Mouse (Mus musculus): ENCODE results near the gene E130114P18Rik.

E130114P18Rik gene

DNA sequence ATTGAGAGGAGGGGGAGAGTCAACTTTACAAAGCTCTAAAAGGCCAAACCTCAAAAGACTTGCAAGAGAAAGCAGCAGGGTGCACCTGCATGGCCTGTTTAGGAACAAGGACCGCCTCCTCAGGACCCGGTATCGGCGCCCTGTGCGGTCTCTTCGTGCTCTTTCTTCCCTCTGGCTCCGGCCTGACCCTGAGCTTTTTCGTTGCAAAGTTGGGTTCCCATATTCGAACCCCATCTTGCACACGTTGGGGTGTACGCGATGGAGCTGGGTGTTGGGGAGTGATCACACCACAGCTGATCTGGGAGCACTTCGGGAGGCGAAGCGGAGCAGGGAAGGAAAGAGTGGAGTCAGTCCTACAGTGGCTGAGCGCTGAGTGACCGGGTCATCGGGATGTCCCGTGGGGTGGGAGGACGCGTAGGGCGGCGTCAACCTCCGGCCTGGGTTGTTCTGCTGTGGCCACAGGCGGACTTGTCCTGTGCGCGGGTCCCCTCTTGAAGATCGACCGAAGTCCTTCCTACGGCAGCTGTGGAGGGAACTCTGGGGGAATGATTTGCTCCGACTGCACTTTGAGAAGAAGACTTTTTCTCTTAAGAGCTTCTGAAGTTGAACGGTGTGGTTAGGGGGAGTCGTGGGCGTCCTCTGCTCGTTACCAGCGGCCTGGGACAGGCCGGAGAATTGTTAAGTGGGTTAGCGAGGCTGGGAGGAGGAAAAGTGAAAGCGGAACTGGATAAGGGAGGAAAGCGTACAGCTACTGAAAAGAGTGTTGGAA, 26.2 kb downstream of the E130114P18Rik start:
- peak; percentile 40 for DNase-seq (ENCODE audit: low spot score)

DNA sequence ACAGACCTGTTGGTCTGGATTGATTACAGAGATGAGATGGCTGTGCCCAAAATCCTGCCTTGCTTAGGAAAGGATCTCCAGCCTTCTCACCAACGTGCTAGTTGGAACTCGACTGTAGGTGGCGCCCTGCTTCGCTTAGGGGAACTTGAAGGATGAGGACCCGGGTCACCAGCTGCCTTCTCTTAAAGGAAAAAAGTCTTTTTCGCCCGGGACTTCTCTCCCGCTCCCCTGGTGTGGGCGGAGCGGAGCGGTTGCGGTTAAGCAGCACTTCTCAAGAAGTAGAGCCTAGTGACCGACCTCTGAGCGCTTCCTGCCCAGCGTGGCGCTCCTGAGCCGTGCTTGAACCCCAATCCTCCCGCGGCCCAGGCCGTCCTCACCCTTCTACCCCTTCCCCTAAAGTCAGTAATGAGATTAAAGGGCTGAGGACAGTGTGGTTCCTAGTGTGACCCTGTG, 26.8 kb downstream of the E130114P18Rik start:
- peak; percentile 94 for DNase-seq (ENCODE audit: low spot score)

DNA sequence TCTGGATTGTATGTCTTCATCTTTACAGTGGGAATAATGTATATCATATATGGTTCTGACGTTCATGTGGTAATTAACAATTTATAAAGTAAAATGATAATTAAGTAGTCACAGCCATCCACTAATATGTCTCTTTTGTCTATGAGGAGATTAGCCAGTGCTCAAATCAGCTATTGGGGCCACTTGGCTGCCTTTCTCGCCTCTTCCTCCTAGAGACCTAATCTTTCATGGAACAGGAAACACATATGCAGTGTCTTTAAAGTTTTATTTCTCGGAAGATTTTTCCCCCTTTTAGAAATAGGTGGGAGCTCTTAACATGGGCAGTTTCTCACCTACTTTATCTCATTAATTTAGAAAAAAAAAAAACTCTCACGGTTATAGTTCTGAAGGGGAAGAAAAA, 27.5 kb downstream of the E130114P18Rik start:
- no peak for DNase-seq (ENCODE audit: low spot score)

DNA sequence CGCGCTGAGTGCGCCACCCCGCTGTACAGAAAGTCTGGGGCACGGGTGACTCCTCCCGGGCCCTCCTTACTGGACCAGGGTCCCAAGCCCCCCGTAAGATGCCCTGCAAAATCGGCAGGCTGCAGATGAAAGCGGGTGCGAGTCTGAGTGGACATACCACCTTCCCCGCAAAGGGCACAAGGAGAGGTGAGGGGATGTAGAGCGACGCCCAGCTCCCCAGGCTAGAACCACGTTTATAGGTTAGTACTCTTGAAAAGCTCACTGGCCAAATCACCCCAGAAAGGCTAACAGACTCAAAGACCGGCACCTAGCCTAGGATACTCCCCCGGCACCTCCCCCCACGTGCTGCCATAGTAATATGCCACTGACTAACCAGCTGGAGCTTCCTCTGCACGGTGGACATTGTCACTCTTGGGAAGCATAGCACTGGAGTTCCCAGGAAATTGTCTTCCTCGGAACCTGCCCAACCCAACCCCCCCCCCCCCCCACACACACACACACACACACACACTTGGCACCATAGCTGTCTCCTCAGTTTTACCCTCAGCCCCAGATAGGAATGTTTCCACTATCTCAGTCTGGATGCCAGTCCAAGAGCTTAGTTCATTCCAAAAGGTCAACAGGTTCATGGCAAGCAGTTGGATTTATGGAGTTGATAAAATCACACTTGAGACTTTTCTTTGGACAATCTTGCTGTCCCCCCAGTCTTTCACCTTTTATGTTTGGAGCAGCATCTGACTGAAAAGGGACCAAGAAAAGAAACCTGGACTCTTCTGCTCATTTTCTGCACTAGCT, 31.6 kb downstream of the E130114P18Rik start:
- DNase-seq (ENCODE audit: low spot score) = no peak

DNA sequence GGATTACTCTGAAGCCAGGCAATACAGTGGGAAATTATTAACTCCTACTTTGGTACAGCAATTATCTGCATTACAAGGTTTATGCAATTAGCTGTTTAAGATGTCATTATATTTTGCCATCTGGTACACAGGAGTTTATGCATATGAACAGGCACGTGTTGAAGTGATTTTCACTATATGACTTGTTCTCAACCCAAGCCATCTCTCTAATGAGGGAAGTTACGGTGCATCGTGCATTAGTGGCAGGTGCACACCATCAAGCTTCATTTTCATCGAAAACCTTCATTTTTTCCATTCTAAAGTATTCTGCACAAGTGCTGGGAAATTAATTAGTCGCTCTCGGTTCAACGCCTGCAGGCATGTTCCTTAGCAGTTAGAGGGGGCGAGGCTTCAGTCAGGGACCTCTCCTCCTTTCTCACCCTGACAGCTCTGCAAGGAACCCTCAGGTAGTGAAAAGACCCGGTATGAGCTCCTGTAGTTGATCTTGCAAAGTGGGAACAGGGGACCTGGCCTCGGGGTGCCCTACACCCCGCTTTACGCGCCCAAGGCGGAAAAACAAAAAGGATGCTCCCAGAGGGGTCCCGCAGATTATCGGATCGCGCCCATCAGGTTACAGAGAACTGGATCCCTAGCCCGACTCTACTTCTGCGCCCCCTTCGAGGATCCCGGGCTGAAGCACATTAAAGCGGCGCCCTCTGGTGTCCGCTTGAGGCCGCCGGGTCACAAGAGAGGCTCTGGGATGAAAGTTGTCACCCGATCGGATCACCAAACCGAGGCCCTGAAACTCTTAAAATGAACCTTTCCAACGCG, 32.4 kb downstream of the E130114P18Rik start:
- peak; percentile 81 for DNase-seq (ENCODE audit: low spot score)

DNA sequence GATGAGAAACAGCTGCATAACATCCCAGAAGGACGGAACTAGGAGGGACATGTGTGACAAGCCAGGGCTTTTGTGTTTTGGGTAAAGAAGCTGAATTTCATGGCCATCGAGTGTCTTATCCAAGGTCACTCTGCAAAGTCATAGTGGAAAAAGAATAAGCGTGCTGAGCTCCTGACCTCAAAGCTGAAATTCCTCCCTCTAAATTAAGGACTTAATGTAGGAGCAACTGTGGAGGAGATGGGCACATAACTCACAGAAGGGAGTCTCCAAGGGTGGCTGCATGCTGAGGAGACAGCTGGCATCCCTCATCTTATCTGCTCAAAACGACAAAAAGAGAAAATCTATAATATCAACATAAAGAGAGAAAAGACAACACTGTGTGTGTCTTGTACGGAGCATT, 33.9 kb downstream of the E130114P18Rik start:
- DNase-seq (ENCODE audit: low spot score) = no peak

DNA sequence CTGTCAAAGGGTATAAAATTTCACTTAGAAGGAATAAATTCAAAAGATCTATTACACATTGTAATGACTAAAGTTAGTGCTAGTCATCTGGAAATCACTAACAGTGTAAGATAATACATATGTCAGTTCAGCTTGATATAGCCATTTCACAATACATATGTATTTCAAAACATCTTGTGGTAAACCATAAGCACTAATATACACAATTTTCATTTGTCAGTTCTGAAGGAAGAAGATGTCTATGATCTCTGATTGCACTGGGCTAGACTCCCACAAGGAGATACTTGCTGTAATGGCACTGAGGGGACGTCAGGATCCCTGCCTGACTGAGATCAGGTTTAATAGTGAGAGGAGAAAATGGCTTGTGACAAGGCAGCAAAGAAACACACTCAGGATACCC, 44.5 kb downstream of the E130114P18Rik start:
- DNase-seq (ENCODE audit: low spot score) = no peak

DNA sequence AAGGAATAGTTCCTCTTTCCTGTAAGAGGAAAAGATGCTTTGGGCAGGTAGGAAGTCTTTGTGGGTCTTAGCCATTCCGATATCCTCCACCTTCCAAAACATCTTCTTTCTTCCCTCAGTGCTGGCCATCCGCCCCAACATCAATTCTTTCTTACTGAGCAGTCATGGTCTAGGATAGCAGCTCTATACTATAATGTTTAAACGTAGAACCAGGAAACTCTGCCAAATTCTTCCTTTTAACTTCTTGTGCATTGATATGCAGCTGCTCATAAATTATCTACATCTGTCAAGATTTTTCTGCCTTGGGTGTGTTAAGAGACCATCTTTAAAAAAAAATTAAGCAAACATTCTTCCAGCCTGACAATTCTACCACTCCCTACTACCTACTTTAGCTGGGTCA, 47.5 kb downstream of the E130114P18Rik start:
- no peak for DNase-seq (ENCODE audit: low spot score)

DNA sequence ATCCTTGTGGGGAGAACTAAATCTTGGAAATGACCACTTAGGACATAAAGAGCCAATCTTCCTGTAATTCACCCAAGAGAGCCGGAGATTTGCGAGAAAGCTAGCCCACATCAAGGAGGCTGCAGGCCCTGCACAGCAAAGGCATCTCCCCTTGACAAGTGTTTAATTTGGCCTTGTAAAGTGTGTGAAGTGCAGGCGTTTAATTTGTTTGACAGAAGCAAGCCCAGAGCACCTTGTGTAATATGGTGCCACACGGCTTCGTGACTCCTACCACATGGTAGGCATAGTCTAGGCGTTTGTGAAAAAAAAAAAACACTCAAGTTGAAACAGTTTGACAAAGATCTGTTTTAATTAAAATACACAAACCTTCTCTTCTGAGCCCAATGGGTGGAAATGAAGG, 47.9 kb downstream of the E130114P18Rik start:
- DNase-seq (ENCODE audit: low spot score) = no peak

DNA sequence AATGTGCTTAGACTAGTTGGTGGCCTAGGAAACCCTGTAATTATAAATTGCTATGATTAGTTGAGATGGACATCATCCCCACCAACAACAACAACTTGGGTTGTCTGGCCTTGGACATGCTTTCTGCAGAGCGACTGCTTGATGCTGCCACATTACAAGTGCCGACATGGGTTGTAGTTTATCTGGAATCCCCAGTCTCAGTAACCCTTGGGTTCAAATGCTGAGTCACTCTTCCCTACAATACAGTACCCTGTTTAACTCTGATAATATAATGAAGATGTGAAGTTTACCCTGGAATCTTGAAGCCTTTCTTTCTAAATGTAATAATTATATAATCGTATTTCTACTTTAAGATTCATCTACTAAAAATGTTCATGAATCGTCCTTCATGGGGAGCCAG, 49.4 kb downstream of the E130114P18Rik start:
- no peak for DNase-seq (ENCODE audit: low spot score)

DNA sequence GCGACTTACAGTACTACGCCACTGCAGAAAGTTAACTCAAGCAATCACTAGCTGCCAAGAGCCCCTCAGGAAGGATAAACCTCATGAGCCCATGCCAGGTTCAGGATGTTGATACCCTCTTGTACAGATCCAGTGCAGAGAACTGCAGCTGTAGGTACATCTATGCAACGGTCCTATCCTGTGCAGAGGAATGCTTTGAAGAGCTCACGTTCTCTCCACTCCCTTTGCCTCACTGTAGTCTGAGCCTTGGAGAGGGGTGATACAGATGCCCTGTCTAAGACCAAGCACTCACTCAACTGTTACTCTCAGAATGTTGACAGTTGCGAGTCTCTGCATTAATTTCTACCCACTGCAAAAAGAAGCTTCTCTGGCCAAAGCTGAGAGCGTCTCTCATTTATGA, 54.5 kb downstream of the E130114P18Rik start:
- no peak for DNase-seq (ENCODE audit: low spot score)

DNA sequence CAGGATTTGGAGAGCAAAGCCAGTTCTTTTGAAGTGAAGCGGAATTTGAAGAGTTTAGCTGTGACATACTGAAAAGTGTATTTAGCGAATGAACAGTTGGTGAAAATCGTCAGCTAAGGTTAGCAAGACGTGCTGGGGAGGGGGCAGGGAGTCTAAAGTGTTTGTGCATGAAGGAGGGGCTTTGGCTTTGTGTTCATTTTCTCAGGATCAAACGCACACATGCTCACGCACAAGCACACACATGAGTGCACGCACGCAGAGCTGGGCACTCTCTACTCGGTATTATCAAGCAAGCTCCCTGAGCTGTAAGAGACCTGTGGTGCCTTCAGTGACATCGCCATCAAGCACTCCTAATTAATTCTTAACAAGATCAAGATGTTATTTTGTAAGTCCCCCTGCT, 55.2 kb downstream of the E130114P18Rik start:
- DNase-seq (ENCODE audit: low spot score) = no peak

DNA sequence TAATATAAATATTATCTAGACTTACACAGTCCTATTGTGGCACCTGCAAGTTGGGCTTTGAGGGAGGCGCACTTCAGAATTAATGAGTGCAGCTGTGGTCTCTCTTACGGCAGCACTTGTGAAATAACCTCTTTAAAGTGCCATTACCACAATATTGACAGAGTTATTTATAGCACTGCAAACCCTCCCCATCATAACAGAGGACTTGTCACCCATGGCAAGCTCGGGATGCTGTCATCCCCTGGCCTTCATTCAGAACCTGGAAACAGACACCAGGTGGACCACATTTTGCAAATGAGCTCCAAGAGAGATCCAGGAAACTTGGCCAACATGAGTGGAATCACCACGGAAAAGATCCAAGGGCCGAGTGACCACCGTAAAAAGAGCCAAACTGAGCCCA, 63.3 kb downstream of the E130114P18Rik start:
- DNase-seq (ENCODE audit: low spot score) = no peak

DNA sequence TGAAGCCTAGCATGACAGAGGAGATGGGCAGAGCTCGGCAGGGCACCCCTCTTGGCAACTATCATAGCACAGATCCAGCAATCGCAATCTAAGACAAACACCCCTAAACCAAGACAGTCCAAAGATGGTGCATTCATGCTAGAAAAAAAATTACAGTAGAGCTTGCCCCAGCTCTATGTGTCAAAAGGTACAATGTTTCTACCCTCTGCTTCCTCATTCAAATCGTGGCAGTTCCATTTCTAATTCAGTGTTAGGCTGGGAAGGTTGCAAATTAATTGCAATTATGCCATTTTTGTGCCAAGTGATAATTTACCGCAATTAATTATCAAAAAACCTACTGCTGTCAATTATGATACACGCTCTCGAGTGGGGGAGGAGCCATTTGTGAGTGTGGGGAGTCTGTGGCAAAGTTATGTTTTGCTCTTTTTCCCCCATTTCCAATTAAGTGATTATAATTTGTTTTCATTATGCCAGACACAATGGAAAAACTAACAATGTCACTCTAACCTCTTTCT, 63.7 kb downstream of the E130114P18Rik start:
- no peak for DNase-seq (ENCODE audit: low spot score)

DNA sequence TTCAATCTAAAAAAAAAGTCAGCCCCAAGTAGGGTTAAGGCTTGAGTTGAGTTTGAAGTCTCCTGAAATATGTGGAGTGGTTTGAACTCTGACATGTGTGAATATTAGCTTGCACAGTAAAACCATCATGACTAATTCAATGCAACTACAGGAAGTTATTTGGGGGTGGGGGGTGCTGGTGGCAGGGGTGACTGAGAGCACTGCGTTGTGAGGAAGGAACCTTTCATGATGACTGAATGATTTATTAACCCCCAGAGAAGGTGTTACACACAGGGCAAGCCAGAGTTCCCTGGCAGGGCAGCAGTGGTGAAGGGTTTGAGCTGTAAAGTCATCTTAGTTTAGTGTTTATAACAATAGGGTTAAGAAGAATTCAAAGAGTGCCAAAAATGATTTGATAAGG, 65.3 kb downstream of the E130114P18Rik start:
- no peak for DNase-seq (ENCODE audit: low spot score)

DNA sequence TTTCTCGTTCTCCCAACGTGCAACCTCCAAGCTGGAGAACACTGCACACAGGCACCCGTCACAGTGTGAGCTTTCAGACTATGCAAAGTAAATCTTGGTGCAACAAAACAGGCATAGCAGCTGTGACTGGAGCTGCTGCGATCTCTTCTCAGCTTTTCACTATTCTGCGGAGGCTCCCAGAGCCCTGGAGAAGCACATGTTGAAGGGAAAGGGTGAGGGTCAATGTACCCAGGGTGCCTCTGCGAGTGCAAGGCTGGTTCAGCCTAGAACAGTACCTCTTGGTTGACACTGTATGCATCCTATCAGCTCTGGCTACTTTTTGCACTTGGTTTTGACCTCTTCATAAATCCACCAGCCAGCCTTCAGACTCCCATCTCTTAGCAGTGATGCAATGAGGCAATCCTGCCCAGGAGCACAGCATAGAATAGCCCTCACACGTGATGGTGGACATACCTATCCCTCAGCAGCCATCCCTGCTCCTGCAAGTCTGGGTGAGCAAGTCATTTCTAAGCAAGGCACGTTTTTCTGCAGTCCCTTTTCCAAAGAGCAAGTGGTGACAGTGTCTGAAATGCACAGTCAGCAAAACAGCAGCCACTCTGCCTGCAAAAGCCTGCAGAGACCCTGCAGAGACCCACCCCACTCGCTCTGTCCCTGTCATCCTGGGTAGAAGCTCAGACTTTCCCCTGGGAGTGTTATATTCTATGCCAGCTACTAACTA, 67.7 kb downstream of the E130114P18Rik start:
- no peak for DNase-seq (ENCODE audit: low spot score)

DNA sequence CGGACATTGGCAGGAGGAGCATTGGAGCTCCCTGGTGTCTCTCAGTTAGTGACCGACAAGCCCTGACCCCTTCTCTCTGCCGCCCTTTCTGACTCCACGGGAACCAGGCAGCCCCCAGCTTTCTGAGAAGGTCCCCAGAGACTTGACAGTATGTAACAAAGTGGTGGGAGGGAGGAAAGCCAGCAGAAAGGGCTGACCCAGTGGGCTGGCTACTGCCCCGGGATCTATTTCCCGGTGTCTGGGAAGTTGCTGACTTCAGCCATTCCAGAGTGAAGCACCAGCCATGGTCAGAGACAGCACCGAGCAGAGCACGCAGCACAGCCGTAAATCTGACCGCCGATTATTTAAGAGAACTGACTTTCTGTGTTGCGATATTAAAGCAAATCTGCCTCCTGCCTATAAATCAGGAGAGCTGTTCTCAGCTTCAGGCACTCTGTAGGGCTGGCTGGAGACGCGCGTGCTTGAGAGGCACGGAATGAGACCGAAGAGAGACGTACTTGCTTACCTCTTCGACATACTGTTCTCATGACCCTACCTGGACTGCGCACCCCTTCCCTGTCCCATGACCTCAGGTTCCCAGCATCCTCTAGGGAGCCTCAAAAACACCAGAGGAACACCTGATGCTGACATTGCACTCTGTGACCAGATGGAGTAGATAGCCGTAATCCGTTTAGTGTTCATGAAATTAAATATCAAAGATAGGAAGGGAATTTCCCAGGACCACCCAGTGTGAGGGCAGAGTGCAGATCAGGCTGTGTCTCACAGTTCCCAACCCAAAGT, 70.3 kb downstream of the E130114P18Rik start:
- DNase-seq (ENCODE audit: low spot score) = no peak

DNA sequence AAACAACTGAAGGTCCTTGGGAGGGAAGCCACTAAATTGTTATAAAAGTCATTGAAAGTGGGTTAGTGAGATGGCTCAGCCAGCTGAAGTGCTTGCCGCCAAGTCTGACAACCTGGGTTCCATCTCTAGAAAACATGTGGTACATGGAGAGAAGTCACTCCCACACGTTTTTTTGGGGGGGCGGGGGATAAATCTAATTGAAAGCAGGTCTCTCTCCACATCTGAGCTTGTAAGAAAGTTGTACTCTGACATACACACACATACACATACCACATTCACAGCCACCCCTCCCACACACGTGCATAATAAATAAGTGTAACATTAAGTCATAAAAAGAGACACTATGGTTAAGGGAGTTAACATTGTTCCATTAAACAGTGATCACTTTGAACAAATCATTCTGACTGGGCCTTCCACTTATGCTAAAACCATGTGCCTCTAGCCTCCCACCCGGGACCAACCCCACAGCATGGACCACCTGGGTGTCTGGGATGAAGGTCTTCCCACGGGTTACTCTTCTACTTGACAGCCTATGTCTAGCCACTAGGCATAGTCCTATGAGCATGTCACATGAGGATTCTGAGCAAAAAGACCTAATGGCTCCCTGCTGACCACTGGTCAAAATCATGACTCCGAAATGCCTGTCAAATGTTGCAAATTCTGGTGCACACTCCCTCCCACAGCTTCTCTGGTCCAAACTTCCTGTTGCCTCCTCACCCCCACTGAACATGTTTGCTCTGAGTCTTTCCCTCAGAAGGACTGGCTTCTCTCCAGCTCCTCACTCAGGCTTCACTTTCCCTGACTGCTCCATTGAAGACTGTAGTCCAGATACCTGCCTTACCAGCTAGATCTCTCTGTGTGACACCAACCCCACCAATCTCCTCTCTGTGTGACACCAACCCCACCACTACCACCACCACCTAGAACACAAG, 80.9 kb downstream of the E130114P18Rik start:
- DNase-seq (ENCODE audit: low spot score) = no peak

DNA sequence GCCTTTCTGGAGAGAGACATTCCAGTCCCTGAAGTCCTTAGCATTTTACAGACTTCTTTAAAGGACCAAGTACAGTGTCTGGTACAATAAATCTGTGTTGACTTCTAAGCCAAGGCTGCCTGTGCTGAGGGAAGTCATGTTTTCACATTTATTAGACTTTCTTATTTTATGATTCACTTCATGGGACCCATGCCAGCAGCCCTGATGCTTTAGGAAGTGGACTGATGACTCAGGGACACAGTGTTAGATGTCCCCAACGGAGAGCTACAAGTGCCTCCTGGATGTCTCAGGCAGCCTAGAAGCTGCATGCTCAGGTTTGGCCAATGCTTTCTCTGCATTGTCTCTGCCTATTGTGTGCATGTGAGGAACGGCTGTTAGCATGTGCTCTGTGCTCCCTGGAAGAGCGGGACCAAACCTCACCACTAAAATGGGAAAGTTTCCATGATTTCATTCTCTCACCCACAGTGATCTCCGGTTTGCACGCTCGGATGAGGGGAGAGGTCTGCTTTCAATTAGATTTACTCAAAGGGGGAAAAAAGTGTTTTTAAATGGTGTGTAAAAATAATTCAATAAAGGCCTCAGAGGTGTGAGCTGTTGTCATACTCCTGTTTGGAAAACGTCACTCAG, 82.4 kb downstream of the E130114P18Rik start:
- DNase-seq (ENCODE audit: low spot score) = no peak

Measured in layer of hippocampus, adult 11-12 months (tissue).